Mouse (Mus musculus): ENCODE measurements around the gene Taf4.

- TF ChIP-seq CTCF (conservative IDR thresholded peaks at IDR 0.05; ENCODE audit: low read length) (no peak), NANOG (IDR thresholded peaks at IDR 0.05; ENCODE audit: borderline replicate concordance, low read length) (no peak), POU5F1 (IDR thresholded peaks at IDR 0.05; ENCODE audit: borderline replicate concordance, low read length) (no peak)
These were observed 108.8 kb downstream of the Taf4 start for GRCm38 (mm10) chr2:179867669-179868068.
